Mouse (Mus musculus) neural tube, embryonic 12.5 days (tissue): ENCODE results near the gene Rps10. TPM values are rescaled to one million over a fixed set of nuclear protein-coding genes. Genes with fewer than 3 reads are reported as not detected.

Source experiments
- ATAC-seq: fragments of 200-750 bp; cut with Nextera tagmentation; 2 replicates; pipeline ENCODE4 v1.8.0; 2017; ENCODE audit warnings: low read depth, mild to moderate bottlenecking, moderate TSS enrichment, moderate library complexity; ENCODE audit not compliant: low FRiP score
- H3K27ac ChIP-seq: fragments of 300-500 bp; sonication (generic); 2 replicates; pipeline ENCODE4 v1.5.1; 2016
- H3K27me3 ChIP-seq: fragments of 300-500 bp; sonication (generic); replicated peaks from 2 replicates; pipeline ENCODE4 v1.6.1; 2016; ENCODE audit warnings: mild to moderate bottlenecking
- H3K36me3 ChIP-seq: fragments of 300-500 bp; sonication (generic); 2 replicates; pipeline ENCODE4 v1.6.1; 2016; ENCODE audit warnings: mild to moderate bottlenecking
- H3K4me1 ChIP-seq: fragments of 300-500 bp; sonication (generic); 2 replicates; pipeline ENCODE4 v1.6.1; 2016
- H3K4me2 ChIP-seq: fragments of 300-500 bp; sonication (generic); replicated peaks from 2 replicates; pipeline ENCODE4 v1.6.1; 2016; ENCODE audit warnings: mild to moderate bottlenecking
- H3K4me3 ChIP-seq: fragments of 300-500 bp; sonication (generic); 2 replicates; pipeline ENCODE4 v1.5.1; 2016
- H3K9ac ChIP-seq: fragments of 300-500 bp; sonication (generic); 2 replicates; pipeline ENCODE4 v1.6.1; 2016; ENCODE audit warnings: mild to moderate bottlenecking
- H3K9me3 ChIP-seq: fragments of 300-500 bp; sonication (generic); 2 replicates; pipeline ENCODE4 v1.6.1; 2016; ENCODE audit warnings: mild to moderate bottlenecking
- WGBS: fragments of 180-500 bp; shearing (Covaris S2); methylation state at CpG from one replicate; pipeline ENCODE4 v1.1.7; 2016; 5-methylcytosine and 5-hydroxymethylcytosine counted together
- polyA plus RNA-seq: library from polyadenylated mRNA; unstranded; fragments of >200 nt; fragmentation: Nextera tagmentation; extraction: Ambion mirVana; gene quantifications from 2 replicates; pipeline ENCODE4 v1.2.1, GENCODE M21; 2016

The Rps10 gene
- polyA plus RNA-seq, 1 experiment from 2014 or later: 639 TPM

DNA sequence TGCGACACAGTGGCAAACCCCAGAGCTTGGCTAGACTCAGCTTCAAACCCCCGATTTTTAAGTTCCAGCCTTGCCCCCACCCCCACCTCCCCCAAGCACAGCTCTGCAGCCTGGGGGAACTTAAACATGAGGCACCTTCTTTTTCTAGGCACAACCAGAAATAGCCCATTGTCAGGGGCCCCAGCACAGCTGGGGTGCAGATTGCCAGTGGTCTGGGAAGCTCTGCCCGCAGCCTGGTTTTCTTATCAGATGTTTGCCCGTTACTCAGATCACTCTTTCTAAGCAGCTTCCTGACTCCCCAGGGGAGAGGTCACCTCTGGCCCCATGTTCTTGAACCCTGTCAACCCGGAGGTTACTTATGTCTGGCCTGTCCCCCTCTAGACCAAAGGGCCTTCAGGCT is 19.9 kb upstream of the Rps10 start:
- Histone ChIP-seq H3K36me3 (no peaks in the 10 kb centered on the region), H3K4me2 (peak overlapping the region; percentile 90), H3K9ac (peak overlapping the region; percentile 73; the same call in 1 of the 2 replicates), H3K4me1 (peaks cover 23% of the 10 kb centered on the region), H3K27ac (no peak overlapping the region), H3K27me3 (peaks cover 26% of the 10 kb centered on the region), H3K4me3 (no peak overlapping the region), H3K9me3 (no peaks in the 10 kb centered on the region)
- no peak for ATAC-seq
- WGBS: 22% methylated on average over 5 of the region's 5 CpGs

DNA sequence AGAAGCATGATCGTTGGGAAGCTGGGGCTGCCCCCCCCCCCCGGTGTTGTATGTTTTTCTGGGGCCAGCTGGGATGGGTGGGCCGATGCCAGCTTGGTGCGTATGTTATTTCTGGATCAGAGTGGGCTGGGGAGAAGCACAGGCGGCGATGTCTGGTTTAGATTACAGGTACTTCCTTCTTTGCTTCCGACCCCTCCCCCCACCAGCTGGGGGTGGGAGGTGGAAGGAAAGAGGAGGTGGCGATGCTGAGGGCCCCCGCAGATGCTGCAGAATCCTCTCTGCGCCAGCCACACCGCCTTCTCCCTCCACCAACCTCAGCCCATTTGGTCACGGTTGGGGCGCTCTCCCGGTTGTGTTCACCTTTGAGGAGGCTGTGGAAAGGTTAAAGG is 19.5 kb upstream of the Rps10 start:
- no peak for ATAC-seq
- H3K27ac ChIP-seq: no peak overlapping the region

DNA sequence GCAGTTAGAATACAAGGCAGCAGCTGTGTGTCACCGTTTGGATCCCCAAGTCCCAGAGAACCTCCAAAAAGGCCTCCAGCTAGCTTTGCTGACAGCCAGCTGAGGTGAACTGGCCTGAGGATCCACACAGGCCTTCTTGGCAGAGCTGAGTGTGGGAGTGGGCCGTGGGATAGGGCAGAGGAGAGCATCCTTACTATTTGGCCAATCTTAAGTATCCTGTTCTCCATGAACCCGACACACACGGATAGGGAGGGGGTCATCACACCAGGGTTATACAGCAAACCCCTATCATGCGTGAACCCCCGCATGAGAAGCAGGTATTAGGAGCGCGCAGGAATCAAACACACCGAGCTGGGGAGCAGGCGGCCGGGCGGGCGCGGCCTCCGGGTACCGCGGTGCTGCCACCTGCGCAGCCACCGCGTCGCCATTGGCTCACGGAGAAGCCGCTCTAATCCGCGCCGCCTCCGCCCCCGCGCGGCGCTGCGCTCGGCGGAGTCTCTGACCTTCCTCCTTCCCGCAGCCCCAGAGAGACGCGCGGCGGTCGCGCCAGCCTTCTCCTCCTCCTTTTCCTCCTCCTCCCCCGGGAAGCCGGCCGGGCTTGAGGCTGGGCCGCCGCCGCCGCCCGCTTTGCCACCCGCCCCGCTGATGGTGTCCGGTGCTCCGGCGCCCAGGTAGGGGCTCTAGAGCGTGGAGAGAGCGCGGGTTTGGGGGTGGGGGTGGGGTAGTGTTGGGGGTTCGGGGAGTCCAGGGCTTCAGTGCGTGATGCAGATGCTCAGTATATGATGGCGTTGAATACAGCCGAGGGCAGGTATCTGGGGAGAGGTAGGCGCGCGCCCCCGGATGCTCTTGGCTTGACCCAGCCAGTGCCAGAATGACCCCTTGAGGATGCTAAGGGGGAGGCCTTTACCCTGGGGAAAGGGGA is 18.9 kb upstream of the Rps10 start, which contains the start of gene Pacsin1:
TSS of gene Pacsin1 (plus strand) at position 421 of the 922 bp plus-strand sequence.
- H3K36me3 ChIP-seq: no peaks in the 10 kb centered on the region
- WGBS: 2% methylated on average over 50 of the region's 65 CpGs
- H3K27ac ChIP-seq: no peak within 1 kb of the TSS; the same call in 1 of the 2 replicates
- peak within 1 kb of the TSS; percentile 90 for H3K4me2 ChIP-seq
- H3K4me1 ChIP-seq: peaks cover 23% of the 10 kb centered on the region
- peaks cover 26% of the 10 kb centered on the region for H3K27me3 ChIP-seq
- peak within 1 kb of the TSS; percentile 60 for H3K4me3 ChIP-seq
- peak within 1 kb of the TSS; percentile 73 for H3K9ac ChIP-seq
- H3K9me3 ChIP-seq: no peaks in the 10 kb centered on the region
- ATAC-seq: peak; percentile 82

More for the DNA sequence above, 19.5 kb upstream of the Rps10 start:
- H3K4me2 ChIP-seq: peak overlapping the region; percentile 90
- peaks cover 26% of the 10 kb centered on the region for H3K27me3 ChIP-seq
- 5% methylated on average over 14 of the region's 14 CpGs for WGBS
- H3K4me1 ChIP-seq: peaks cover 23% of the 10 kb centered on the region
- peak overlapping the region; percentile 60 for H3K4me3 ChIP-seq
- H3K9me3 ChIP-seq: no peaks in the 10 kb centered on the region
- H3K9ac ChIP-seq: peak overlapping the region; percentile 73
- no peaks in the 10 kb centered on the region for H3K36me3 ChIP-seq

DNA sequence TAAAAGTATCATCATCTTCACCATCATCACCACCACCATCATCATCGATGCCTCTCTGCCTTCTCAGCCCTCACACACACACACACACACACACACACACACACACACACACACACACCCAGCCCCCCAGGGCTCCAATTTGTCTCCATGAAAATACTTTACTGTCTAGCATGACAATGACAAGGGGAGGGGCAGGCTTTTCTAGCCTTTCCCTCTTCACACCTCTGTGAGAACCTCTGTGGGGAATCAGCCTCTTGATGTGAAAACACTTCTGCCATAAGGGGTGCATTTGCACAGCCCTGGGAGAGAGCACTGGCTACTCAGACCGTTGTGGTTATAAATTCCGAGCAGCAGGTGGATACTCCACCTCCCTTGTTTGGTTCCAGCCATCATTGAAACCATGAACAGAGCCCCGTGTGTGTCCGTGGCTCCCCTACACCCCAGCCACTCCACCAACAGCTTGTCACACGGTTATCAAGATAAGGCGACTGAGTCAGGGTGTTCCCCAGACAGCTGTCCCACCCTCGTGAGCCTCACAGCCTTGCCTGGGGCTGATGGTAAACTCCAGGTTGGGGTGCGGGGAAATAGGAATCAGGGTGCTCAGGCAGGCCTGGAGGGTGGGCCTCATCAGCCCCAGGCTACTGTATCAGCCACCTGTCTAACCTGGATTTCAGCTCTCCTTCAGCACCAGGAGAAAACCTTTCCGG is 16.9 kb upstream of the Rps10 start:
- Histone ChIP-seq H3K4me2 (no peak overlapping the region), H3K9me3 (no peaks in the 10 kb centered on the region), H3K4me3 (no peak overlapping the region), H3K9ac (no peak overlapping the region), H3K27me3 (peaks cover 26% of the 10 kb centered on the region), H3K36me3 (no peaks in the 10 kb centered on the region), H3K27ac (no peak overlapping the region), H3K4me1 (peaks cover 23% of the 10 kb centered on the region)
- WGBS: 55% methylated on average over 10 of the region's 10 CpGs
- ATAC-seq: no peak

DNA sequence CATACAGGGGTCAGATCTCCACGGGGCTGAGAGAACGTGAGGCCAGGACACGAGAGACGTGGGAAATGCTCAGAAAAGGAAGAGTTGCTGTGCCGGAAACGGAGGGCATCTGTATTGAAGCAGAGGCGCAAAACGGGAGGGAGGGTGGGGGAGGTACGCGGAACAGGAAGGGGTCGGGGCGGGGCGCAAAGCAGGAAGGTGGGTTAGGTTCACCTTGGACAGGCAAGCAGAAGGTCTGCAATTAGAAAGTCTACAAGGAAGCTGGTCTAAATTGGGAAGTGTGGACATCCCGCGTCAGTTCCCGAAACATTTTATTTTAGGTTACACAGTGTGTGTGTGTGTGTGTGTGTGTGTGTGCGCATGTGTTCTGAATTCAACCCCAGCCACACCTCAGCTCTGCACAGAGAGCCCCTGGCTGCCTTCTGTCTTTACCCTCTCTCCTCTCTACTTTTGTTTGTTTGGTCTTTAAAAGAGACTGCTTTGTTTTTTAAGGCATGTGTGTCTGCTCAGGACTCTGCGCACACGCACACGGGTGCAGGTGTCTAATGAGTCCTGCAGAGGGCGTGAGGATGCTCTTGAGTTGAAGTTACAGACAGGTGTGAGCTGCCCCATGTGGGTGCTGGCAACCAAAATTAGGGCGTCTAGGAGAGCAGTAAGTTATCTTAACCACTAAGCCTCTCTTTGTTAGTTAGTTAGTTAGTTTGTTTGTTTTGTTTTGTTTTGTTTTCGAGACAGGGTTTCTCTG is 15.7 kb upstream of the Rps10 start:
- ATAC-seq: no peak
- WGBS: 84% methylated on average over 23 of the region's 23 CpGs
- Histone ChIP-seq H3K9me3 (no peaks in the 10 kb centered on the region), H3K4me2 (no peak overlapping the region), H3K4me3 (no peak overlapping the region), H3K27ac (no peak overlapping the region), H3K9ac (no peak overlapping the region), H3K27me3 (peaks cover 24% of the 10 kb centered on the region), H3K4me1 (peaks cover 23% of the 10 kb centered on the region), H3K36me3 (no peaks in the 10 kb centered on the region)

DNA sequence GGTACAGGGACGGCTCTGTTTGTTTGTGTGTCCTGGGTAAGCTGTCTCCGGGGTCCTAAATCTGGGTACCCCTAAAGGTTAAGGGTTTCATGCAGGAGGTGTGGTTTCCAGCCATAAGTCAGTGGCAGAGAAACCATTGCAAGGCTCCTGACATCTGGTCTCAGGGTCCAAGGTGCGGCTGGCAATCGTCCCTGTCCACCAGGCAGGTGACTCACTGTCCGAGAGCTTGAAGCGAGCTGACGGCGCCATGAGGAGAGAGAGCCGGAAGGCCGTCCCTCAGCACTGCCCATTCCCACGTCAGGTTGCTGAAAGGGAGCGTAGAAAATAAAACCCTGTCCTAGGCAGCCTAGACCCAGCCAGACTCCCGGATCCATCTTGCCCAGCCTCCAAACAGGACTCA is 14.1 kb upstream of the Rps10 start:
- no peak overlapping the region for H3K27ac ChIP-seq

DNA sequence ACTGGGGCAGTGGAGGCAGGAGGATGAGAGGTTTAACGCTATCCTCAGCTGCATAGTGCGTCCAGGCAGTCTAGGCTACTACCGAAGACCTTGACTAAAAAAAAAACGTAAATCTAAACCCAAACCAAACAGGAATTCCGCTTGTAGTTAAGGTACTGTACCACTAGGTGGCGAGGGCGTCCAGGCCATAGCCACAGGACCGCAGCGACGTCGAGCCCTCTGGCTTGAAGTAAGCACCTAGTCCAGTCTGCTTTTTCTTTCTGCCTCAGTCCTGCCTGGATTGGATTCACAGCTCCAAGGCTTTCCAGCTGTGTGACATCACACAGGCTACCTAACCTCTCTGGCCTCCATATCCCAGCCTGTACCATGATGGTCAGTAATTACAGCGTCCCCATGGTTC is 13.7 kb upstream of the Rps10 start:
- no peak overlapping the region for H3K4me2 ChIP-seq
- H3K36me3 ChIP-seq: no peaks in the 10 kb centered on the region
- H3K9ac ChIP-seq: no peak overlapping the region
- no peak overlapping the region for H3K4me3 ChIP-seq
- 13% methylated on average over 12 of the region's 12 CpGs for WGBS
- ATAC-seq: no peak
- peaks cover 9% of the 10 kb centered on the region for H3K27me3 ChIP-seq
- no peaks in the 10 kb centered on the region for H3K9me3 ChIP-seq
- H3K27ac ChIP-seq: no peak overlapping the region
- H3K4me1 ChIP-seq: peaks cover 10% of the 10 kb centered on the region; the same call in 1 of the 2 replicates

More for the DNA sequence above, 14.1 kb upstream of the Rps10 start:
- Histone ChIP-seq H3K27me3 (peaks cover 13% of the 10 kb centered on the region), H3K36me3 (no peaks in the 10 kb centered on the region), H3K4me2 (no peak overlapping the region), H3K4me1 (peaks cover 14% of the 10 kb centered on the region), H3K9ac (no peak overlapping the region), H3K4me3 (no peak overlapping the region), H3K9me3 (no peaks in the 10 kb centered on the region)
- 82% methylated on average over 13 of the region's 13 CpGs for WGBS
- no peak for ATAC-seq

DNA sequence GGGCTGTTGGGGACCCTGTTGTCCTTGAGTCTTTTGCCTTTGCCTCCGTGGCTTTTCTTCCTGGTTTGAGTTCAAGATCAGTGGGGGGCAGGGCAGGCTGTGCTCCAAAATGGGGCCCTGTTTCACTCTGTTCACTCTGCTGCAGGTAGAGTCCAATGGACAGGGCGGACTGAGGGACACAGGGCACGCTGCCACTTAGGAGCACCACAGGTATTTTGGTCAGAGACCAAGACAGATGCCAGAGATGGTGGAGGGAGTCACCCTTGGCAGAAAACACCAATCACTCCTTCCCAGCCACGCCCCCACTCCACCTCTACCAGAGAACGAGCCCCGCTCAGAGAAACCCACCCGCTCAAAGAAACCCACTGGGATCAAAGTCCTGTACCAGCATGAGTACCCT is 9.3 kb upstream of the Rps10 start:
- Histone ChIP-seq H3K9ac (no peak overlapping the region), H3K27ac (no peak overlapping the region), H3K36me3 (no peaks in the 10 kb centered on the region), H3K4me3 (no peak overlapping the region), H3K4me2 (no peak overlapping the region), H3K27me3 (0 out of 2 replicates have a peak, but pooled peaks cover 4% of the 10 kb centered on the region), H3K9me3 (no peaks in the 10 kb centered on the region), H3K4me1 (peaks cover 13% of the 10 kb centered on the region)
- no peak for ATAC-seq
- WGBS: 38% methylated on average over 7 of the region's 7 CpGs

DNA sequence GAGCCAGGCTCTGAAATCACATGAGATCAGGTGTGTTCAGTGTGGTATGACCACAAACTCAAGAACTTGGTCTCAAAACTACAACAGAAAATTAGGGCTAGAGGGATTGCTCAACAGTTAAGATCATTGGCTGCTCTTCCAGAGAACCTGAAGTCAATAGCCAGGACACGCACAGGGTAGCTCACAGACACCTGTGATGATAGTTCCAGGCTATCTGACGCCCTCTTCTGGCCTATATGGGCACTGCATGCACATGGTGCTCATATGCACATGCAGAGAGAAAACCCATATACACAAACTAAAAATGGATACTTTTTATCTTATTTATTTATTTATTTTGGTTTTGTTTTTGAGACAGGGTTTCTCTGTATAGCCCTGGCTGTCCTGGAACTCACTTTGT is 8.1 kb upstream of the Rps10 start:
- Histone ChIP-seq H3K9me3 (no peaks in the 10 kb centered on the region), H3K27ac (no peak overlapping the region), H3K9ac (no peak overlapping the region), H3K4me3 (no peak overlapping the region), H3K4me2 (no peak overlapping the region), H3K27me3 (0 out of 2 replicates have a peak, but pooled peaks cover 4% of the 10 kb centered on the region), H3K4me1 (peaks cover 13% of the 10 kb centered on the region), H3K36me3 (no peaks in the 10 kb centered on the region)
- 47% methylated on average over 2 of the region's 2 CpGs for WGBS
- ATAC-seq: no peak

DNA sequence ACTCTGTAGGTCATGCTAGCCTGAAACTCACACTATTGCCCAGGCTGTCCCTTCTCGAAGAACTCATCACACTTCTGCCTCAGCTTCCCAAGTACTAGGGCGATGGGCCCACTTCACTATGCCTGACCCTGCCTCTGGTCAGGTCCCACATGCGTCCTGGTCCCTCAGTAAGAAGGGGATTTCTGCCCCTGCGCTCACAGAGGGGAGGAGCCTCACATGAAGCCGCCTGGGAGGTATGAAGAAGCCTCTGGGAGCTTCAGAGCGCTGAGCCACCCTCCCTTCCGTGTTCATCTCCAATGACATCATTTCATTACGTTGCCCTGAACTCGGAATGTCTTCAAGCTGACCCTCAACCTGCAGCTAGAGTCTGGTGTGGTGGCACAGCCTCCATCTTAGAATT is 7.3 kb upstream of the Rps10 start:
- Histone ChIP-seq H3K4me2 (no peak overlapping the region), H3K27me3 (0 out of 2 replicates have a peak, but pooled peaks cover 4% of the 10 kb centered on the region), H3K27ac (no peak overlapping the region), H3K36me3 (no peaks in the 10 kb centered on the region), H3K4me1 (peaks cover 13% of the 10 kb centered on the region), H3K9ac (no peak overlapping the region), H3K4me3 (no peak overlapping the region), H3K9me3 (no peaks in the 10 kb centered on the region)
- whole genome bisulfite sequencing: 83% methylated on average over 9 of the region's 9 CpGs
- no peak for ATAC-seq

DNA sequence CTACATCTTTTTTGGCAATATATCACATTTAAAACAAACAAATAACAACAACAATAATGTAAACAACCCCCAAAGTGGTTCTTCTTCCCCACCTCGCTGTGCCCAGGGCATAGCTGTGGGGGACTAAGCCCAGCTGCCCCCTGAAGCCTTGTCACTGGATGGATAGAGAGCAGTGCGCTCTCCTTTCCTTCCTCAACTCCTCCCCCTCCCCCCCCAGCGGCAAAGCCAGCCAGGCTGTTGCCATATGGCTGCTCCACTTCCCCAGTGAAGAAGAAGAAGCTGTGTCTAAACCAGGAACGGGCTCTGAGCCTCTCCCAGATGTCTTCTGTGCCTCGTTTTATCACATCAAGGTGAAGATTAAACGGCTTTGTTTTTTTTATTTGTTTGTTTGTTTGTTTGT is 6.6 kb upstream of the Rps10 start:
- H3K9ac ChIP-seq: no peak overlapping the region

More for the DNA sequence above, 6.6 kb upstream of the Rps10 start:
- Histone ChIP-seq H3K36me3 (no peaks in the 10 kb centered on the region), H3K27ac (peak overlapping the region; percentile 74), H3K4me2 (peak overlapping the region; percentile 42), H3K27me3 (0 out of 2 replicates have a peak, but pooled peaks cover 4% of the 10 kb centered on the region), H3K4me3 (no peak overlapping the region), H3K9me3 (no peaks in the 10 kb centered on the region), H3K4me1 (peaks cover 13% of the 10 kb centered on the region)
- 36% methylated on average over 6 of the region's 6 CpGs for WGBS
- ATAC-seq: peak; percentile 54; the same call in 1 of the 2 replicates
